Mouse (Mus musculus): ENCODE measurements around the gene Gata3.

Gene Gata3

GRCm38 (mm10) chr2:9872682-9873081, 17.2 kb downstream of the Gata3 start:
- DNase-seq (ENCODE audit: low read depth, low spot score) = no peak

DNA sequence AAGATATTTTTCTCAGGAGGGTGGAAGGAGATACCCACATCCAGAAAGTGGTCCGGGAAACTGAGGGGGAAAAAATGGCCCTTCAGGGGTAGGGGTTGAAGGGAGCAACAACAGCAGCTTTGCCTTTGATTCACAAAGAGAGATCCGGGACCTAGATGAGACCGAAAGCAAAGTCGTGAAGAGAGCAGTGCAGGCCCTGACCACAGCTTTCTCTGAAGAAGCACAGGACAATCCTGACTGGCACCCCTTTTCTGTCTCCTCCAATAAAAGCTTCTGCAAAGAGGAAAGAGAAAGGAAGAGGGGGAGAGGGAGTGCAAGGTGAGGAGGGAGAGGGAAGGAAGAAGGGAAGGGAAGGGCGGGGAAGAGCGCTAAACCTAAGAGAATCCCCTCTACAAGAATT, 18.0 kb downstream of the Gata3 start:
- no peak for DNase-seq (ENCODE audit: low read depth, low spot score)

- DNase-seq (ENCODE audit: low read depth, low spot score) = no peak
These were observed 18.6 kb downstream of the Gata3 start for GRCm38 (mm10) chr2:9871141-9871716.

DNA sequence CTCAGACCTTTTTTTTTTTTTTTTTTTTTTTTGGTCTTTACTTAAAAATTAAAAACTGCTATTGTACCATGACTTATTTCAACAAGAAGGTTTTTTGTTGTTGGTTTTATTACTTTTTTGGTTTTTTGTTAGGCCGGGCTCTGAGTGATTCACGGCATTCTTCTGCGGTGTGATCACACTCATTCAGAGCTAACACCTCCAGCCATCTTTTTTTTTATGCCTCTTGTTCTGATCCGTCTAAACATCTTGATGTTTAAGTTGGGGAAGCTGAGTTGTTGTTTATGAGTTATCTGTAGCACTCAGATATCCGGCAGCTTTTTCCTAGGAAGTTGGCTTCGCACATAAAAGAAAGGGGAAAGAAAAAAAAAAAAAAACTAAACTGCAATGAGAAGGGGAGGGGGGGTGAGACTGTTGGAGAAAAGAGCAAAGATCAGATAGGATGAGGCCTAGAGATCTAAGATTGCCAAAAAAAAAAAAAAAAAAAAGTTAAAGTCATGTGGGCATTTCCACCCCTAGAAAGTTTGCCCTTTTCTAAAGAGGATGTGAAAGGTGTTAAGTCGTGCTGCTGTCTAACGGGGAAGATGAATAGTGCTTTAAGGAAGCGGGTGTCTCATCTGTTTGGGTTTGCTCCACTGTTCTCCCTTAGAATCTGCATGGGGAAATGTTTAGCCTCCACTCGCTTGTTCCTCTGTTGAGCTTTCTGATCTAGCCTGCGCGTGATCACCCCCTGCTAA, 22.6 kb downstream of the Gata3 start:
- DNase-seq (ENCODE audit: low read depth, low spot score) = no peak

DNA sequence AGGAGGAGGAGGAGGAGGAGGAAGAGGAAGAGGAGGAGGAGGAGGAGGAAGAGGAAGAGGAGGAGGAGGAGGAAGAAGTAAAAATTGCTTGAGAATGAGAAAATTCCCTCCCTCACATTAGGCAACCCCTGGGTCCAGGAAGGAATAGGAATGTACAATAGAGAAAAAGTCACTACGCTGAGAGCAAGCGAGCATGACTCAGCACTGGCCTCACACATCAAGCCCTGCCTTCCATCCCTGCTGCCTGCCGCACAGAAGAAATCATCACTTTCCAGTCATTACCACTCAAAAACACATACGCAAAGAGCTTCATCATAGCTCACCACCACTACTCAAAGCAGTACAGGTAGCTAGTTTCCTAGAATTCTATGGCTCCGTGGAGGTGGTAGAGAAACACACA, 29.1 kb downstream of the Gata3 start:
- peak; percentile 54 for DNase-seq (ENCODE audit: low read depth, low spot score)

DNA sequence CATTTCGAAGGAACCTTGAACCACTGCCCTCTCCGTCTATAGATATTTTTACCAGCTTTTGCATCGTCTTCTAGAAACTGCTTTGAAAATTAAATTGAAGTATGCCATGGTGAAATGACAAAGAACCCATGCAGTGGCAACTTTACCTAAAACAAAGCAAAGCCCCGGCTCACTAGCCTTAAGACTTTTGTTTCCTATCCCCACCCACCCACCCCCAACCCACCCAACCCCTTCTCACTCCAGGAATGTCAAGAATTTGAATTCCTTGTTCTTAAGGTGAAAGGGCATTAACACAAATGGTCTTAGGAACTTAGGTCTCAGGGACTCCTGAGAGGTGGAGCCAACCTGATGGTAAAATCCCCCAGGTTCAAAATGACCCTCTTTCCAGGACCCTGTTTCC, 34.0 kb downstream of the Gata3 start:
- DNase-seq (ENCODE audit: low read depth, low spot score) = peak; percentile 84

DNA sequence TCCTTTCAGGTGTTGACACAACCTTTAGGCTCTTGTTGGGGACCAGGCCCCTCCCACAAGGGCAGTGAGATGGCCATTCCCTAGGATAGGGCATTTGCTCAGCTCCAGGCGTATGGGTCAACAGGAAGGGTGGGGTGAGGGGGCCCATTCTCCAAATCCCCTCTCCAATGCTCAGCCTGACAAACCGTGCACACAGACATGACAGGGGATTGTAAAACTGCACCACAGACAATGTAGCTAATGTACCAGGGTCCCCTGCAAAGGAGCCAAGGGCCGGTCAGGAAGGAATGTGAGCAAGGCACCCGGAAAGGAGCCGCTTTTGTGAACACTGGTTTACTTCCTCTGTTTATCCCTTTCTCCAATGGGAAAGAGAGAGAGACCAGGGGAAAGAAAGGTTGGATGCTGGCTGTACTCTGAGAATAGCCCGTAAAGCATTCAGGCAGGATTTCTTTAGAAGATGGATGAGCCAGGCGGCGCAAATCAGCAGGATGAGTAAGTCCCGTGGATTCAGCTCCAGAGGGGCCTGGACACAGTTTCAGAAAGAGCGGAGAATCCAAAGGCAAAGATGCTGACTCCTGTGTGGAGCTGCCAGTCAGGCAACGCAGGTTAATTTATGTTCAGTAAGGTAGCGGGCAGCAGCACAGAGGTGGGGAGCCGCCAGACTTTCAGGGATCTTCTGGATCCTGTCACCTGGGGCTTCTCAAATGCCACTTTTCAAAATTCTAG, 36.8 kb downstream of the Gata3 start:
- no peak for DNase-seq (ENCODE audit: low read depth, low spot score)

GRCm38 (mm10) chr2:9835195-9835594, 54.6 kb downstream of the Gata3 start:
- DNase-seq (ENCODE audit: low read depth, low spot score) = no peak

GRCm38 (mm10) chr2:9833712-9834111, 56.1 kb downstream of the Gata3 start:
- DNase-seq (ENCODE audit: low read depth, low spot score) = no peak

DNA sequence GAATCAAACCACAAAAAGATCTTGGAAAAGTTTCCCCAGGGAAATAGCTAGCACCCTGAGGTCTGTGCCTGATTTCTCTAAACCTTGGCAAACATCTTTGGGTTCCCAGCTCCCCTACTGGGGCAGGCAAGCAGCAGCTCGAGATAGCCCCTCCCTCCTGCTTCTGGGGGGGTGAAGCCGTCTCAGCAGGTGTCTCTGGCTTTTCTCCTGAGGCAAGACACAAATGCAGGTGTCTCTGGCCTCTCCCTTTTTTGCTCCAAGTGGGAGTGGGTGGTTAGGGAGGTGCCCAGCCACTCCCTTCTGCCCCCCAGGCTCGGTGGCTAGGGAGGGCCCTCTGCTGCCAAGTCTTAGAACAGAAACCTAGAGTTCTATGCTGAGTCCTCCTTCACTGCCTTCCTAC, 62.2 kb downstream of the Gata3 start:
- peak; percentile 37 for DNase-seq (ENCODE audit: low read depth, low spot score)

DNA sequence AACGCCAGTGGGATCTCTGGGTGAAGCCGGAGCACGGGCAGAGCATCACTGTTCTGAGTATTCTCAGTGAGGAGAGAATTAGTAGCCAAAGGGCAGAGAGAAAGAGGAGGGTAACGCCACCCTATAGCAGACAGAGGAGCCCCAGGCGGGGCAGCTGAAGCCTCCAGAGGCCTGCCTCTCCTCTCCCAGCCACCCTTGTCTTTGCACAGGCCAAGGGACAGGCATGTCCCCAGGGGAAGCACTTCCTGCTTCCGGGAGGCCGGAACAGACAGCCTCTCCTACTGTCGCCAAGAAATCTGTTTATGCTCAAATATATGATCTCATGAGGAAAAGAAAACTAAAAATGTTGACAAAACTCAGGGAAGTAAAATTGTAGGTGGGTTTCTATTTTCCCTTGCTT, 69.2 kb downstream of the Gata3 start:
- DNase-seq (ENCODE audit: low read depth, low spot score) = no peak

DNA sequence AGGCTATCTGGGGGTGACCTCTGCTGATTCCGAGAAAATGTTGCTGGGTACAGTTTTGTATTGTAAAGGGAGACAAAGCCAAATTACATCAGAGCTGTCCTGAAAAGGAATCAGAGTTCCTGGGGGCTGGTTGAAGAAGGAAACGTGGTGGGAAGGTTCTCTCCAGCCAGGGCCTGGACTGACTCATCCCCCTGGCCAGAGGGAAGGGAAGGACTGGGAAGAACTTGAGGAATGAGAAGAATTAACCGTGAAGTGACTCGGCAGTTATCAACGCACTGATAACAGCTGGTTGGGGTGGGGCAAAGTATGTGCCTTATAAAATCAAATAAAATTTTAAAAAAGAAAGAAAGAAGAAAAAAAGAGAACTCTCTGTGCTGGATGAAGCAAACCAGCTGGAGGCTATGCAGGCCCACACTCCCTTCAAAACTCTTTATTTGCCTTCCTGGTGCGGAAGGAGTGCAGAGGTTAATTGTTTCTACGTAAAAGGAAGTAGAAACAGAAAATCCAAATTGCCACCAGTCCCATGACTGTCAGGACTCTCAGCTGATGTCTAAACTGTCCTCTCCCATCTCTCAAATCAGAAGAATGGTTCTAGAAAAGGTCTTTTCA, 71.6 kb downstream of the Gata3 start:
- no peak for DNase-seq (ENCODE audit: low read depth, low spot score)
